Mouse (Mus musculus) heart, embryonic 11.5 days (tissue): Measurements from ENCODE around the gene Mccc1. TPM values are rescaled to one million over a fixed set of nuclear protein-coding genes. Genes with fewer than 3 reads are reported as not detected.

ENCODE experiments used
- ATAC-seq: fragments of 200-750 bp; cut with Nextera tagmentation; replicated peaks from 2 replicates; pipeline ENCODE4 v1.8.0; 2017; ENCODE audit warnings: moderate library complexity; ENCODE audit not compliant: insufficient number of reproducible peaks, low FRiP score, low TSS enrichment
- H3K27ac ChIP-seq: fragments of 300-500 bp; sonication (generic); 2 replicates; pipeline ENCODE4 v1.5.1; 2014; ENCODE audit warnings: mild to moderate bottlenecking, low read depth, low read length
- H3K27me3 ChIP-seq: fragments of 300-500 bp; sonication (generic); 2 replicates; pipeline ENCODE4 v1.6.1; 2014; ENCODE audit warnings: mild to moderate bottlenecking, low read length, mixed read lengths; ENCODE audit not compliant: control insufficient read depth, insufficient read depth
- H3K36me3 ChIP-seq: fragments of 300-500 bp; sonication (generic); 2 replicates; pipeline ENCODE4 v1.6.1; 2014; ENCODE audit warnings: mild to moderate bottlenecking, low read length, moderate library complexity, mixed read lengths; ENCODE audit not compliant: control insufficient read depth, insufficient read depth
- H3K4me1 ChIP-seq: fragments of 300-500 bp; sonication (generic); 2 replicates; pipeline ENCODE4 v1.6.1; 2014; ENCODE audit warnings: low read length; ENCODE audit not compliant: control insufficient read depth, insufficient read depth
- H3K4me2 ChIP-seq: fragments of 300-500 bp; sonication (generic); 2 replicates; pipeline ENCODE4 v1.6.1; 2014; ENCODE audit warnings: mild to moderate bottlenecking, moderate library complexity
- H3K4me3 ChIP-seq: fragments of 300-500 bp; sonication (generic); 2 replicates; pipeline ENCODE4 v1.5.1; 2014; ENCODE audit warnings: low read depth, low read length
- H3K9ac ChIP-seq: fragments of 300-500 bp; sonication (generic); 2 replicates; pipeline ENCODE4 v1.6.1; 2014; ENCODE audit warnings: mild to moderate bottlenecking, low read depth, low read length, moderate library complexity
- H3K9me3 ChIP-seq: fragments of 300-500 bp; sonication (generic); replicated peaks from 2 replicates; pipeline ENCODE4 v1.6.1; 2016; ENCODE audit warnings: low read length; ENCODE audit not compliant: control insufficient read depth
- WGBS: fragments of 180-500 bp; shearing (Covaris S2); extraction: QIAGEN DNeasy Blood & Tissue Kit; methylation state at CpG from one replicate; pipeline ENCODE4 v1.1.7; 2014; ENCODE audit not compliant: insufficient replicate concordance; 5-methylcytosine and 5-hydroxymethylcytosine counted together
- polyA plus RNA-seq: library from polyadenylated mRNA; unstranded; fragments of >200 nt; fragmentation: Nextera tagmentation; extraction: Ambion mirVana; gene quantifications from 2 replicates; pipeline ENCODE4 v1.2.1, GENCODE M21; 2014

The Mccc1 gene
- polyA plus RNA-seq, 1 experiment from 2014 or later: 46.6 TPM

DNA sequence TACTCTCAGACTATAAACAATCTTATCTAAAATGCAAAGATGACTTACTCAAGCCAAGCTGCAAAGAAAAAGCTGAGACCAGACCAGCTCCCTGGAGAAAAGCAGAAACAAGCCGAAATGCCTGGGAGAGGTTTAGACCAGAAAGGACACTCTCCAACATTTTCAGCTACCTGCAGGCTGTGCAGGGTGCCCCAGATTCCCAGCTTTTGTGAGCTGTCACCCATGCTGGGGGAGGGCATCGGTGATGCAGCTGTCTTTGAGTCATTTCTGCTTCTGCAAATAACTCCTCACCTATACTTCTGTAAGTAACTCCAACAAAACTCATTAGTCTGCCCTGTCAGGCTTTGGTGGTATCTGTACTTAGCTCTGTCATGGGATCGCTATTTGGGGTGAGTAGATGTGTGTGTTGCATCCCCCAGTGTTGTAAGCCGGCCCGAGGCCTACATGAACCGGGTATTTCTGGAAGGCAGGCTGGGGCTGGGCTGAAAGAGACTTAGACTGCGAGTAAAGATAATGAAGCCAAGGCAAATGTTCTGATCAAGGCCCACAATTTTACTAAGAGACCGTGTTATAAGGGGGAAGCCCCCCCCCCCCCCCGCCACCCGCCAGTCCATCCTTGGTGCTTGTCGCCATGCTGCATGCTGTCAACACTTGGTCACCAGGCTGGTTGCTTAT is 45.4 kb downstream of the Mccc1 start:
- no peaks in the 10 kb centered on the region for H3K27me3 ChIP-seq
- 80% methylated on average over 11 of the region's 11 CpGs for WGBS
- no peaks in the 10 kb centered on the region for H3K9me3 ChIP-seq
- no peak overlapping the region for H3K27ac ChIP-seq
- no peak for ATAC-seq
- no peak overlapping the region for H3K4me3 ChIP-seq
- no peak overlapping the region for H3K4me2 ChIP-seq
- no peaks in the 10 kb centered on the region for H3K36me3 ChIP-seq
- H3K4me1 ChIP-seq: no peaks in the 10 kb centered on the region
- H3K9ac ChIP-seq: no peak overlapping the region

DNA sequence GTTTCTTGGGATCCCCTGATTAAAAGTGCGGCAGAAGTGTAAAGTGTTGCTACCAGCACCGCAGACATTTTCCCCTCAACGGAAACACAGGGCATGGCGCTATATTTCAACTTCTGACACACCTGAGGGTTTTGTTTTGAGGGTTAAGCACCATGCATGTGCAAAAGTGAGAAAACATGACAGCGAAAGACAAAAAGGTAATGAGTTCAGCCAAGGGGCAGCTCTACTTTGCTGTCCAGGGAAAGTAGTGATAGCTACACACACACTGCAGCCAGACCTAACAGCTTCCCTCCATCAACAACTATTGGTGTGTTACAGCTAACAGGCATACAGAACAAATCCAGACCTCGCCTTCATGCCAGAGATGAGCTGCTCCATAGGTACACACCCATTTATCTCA is 46.7 kb downstream of the Mccc1 start:
- no peaks in the 10 kb centered on the region for H3K4me1 ChIP-seq
- H3K9ac ChIP-seq: no peak overlapping the region
- no peak overlapping the region for H3K27ac ChIP-seq
- H3K27me3 ChIP-seq: no peaks in the 10 kb centered on the region
- H3K9me3 ChIP-seq: no peaks in the 10 kb centered on the region
- H3K4me2 ChIP-seq: no peak overlapping the region
- H3K36me3 ChIP-seq: no peaks in the 10 kb centered on the region
- H3K4me3 ChIP-seq: no peak overlapping the region
- 78% methylated on average over 6 of the region's 6 CpGs for WGBS
- ATAC-seq: no peak

DNA sequence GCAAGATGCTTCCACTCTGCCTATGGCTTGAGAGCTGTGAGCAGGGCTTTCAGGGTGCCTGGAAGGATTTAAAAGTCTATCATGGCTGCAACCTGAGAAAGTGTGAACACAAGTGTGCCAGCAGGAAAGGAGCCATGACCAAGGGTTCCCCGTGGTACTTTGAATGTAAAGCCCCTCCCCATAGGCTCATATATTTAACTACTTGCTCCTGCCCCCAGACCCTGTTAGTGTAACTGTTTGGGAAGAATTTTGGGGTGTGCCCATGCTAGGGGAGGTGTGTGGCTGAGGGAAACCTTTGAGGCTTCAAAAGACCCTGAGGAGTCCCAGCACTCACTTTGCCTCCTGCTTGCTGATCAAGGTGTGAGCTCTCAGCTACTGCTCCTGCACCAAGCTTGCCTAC is 47.3 kb downstream of the Mccc1 start:
- Histone ChIP-seq H3K4me3 (no peak overlapping the region), H3K9ac (no peak overlapping the region), H3K4me1 (no peaks in the 10 kb centered on the region), H3K27me3 (no peaks in the 10 kb centered on the region), H3K36me3 (no peaks in the 10 kb centered on the region), H3K27ac (no peak overlapping the region), H3K9me3 (no peaks in the 10 kb centered on the region), H3K4me2 (no peak overlapping the region)
- 38% methylated on average over 1 of the region's 1 CpGs for WGBS
- ATAC-seq: no peak

DNA sequence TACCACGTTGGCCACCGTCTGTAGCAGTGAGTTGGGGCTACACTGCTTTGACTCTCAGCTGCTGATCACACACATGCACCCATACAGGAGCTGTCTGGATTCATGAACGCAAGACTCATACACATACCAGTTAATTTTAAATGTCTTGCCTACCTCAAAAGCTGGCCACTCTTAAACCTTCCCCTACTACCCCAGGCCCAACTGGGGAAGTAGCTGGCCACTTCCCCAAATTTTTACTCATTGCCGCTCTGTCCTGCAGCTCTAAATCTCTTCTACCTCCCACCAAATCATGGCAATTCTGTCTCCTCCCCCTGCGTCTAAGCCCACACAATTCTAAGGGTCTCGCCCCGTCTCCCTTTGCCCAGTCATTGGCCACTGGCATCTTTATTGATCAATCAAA is 52.3 kb downstream of the Mccc1 start:
- H3K27ac ChIP-seq: no peak overlapping the region
- 81% methylated on average over 7 of the region's 7 CpGs for WGBS
- H3K27me3 ChIP-seq: no peaks in the 10 kb centered on the region
- H3K36me3 ChIP-seq: no peaks in the 10 kb centered on the region
- H3K4me3 ChIP-seq: no peak overlapping the region
- ATAC-seq: no peak
- no peak overlapping the region for H3K4me2 ChIP-seq
- H3K9me3 ChIP-seq: no peaks in the 10 kb centered on the region
- no peaks in the 10 kb centered on the region for H3K4me1 ChIP-seq
- no peak overlapping the region for H3K9ac ChIP-seq

DNA sequence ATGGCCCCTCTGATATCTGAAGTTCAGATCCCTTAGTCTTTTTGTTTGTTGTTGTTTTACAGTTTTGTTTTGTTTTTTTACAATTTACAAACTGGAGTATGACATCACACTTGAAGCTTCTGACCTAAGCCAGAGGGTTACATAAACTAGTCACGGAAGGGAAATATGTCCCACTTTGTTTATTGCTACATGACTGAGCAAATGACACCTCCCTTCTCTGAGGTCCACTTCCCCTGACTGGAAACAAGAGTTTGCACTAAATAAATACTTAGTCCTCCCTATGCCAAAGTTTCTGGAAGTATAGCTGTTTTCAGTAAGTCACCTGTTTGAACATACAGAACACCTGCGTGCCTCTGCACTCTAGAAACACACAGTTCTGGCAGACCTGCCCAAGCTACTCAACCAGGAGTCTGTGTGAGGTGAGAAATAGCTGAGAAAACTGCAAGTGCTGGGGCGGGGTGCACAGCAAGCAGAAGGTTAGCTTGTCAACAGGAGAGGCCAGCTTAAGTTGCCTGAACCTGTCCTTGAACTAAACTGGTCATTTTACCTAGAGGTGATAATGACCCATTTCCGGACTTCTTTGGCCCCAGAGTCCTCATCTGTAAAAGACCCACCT is 59.9 kb downstream of the Mccc1 start:
- no peak overlapping the region for H3K4me2 ChIP-seq
- H3K27me3 ChIP-seq: no peaks in the 10 kb centered on the region
- no peak overlapping the region for H3K27ac ChIP-seq
- no peak for ATAC-seq
- no peak overlapping the region for H3K9ac ChIP-seq
- H3K36me3 ChIP-seq: no peaks in the 10 kb centered on the region
- H3K4me1 ChIP-seq: 0 out of 2 replicates have a peak, but pooled peaks cover 2% of the 10 kb centered on the region
- no peak overlapping the region for H3K4me3 ChIP-seq
- no peaks in the 10 kb centered on the region for H3K9me3 ChIP-seq
- WGBS: 84% methylated on average over 4 of the region's 4 CpGs

DNA sequence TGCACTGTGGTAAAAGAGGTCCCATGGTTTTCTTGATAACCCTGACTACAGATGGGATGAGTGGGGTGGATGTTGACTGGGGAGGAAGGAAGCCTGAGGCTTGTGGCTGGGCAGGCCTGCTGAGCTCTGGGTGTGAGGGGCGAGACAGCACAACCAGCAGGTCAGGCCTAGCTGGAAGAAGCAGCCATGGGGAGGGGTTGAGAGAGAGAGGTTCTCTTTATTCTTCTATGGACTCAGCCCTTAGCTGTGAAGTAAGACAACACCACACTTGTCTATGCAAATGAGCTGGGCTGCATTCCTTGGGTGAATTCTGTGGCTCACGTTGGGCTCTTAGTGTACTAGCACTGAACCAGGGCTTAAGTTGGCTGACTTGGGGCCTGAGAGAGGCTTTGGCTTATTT is 60.4 kb downstream of the Mccc1 start:
- Histone ChIP-seq H3K9me3 (no peaks in the 10 kb centered on the region), H3K4me2 (no peak overlapping the region), H3K27ac (no peak overlapping the region), H3K36me3 (no peaks in the 10 kb centered on the region), H3K4me1 (0 out of 2 replicates have a peak, but pooled peaks cover 2% of the 10 kb centered on the region), H3K27me3 (no peaks in the 10 kb centered on the region), H3K4me3 (no peak overlapping the region), H3K9ac (no peak overlapping the region)
- WGBS: 21% methylated on average over 2 of the region's 2 CpGs
- ATAC-seq: no peak

DNA sequence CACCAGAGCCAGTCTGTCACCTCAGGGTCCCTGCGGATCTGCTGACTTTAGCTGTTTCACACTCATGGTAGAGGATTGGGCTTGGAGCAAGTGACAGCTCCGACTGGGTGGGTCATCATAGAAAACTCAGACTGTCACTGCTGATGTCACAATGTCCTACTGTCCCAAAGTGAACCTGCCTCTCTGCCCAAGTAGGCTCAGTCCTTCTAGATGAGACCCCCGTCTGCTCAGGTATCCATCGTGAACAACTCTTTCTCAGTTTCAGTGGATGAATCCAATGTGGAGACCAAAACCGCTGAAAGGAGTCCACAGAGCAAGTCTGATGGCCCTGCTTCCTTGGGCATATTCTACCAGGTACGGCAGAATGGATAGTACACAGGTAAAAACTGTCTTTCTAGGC is 63.1 kb downstream of the Mccc1 start, which contains the start of gene Dcun1d1:
Gene Dcun1d1, minus strand, starts transcription at position 101 of the 400 bp plus-strand sequence.
- Histone ChIP-seq H3K27me3 (no peaks in the 10 kb centered on the region), H3K4me1 (peaks cover 9% of the 10 kb centered on the region; the same call in 1 of the 2 replicates), H3K9ac (no peak within 1 kb of the TSS), H3K4me3 (no peak within 1 kb of the TSS), H3K9me3 (no peaks in the 10 kb centered on the region), H3K4me2 (no peak within 1 kb of the TSS), H3K36me3 (no peaks in the 10 kb centered on the region), H3K27ac (no peak within 1 kb of the TSS)
- no peak for ATAC-seq
- WGBS: 91% methylated on average over 6 of the region's 6 CpGs

DNA sequence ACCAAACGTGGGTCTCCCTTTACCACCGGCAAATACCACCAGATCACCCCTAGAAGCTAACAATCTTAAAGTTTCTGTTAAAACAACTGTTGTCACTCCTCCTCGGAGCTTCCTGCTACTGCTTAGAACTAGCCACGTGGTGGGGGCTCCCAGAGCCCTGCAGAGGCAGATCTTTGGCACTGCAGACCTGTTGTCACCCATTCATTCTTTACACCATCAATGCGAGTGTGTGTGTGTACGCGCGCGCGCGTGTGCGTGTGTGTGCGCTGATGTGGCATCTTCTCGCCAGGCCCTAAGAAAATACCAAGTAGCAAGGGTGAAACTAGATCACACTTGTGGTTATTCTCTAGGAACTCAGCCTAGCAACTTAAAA is 67.1 kb downstream of the Mccc1 start:
- H3K27me3 ChIP-seq: no peaks in the 10 kb centered on the region
- H3K36me3 ChIP-seq: no peaks in the 10 kb centered on the region
- H3K27ac ChIP-seq: peak overlapping the region; percentile 97
- under 1% methylated on average over 14 of the region's 14 CpGs for WGBS
- H3K9ac ChIP-seq: peak overlapping the region; percentile 98
- peaks cover 17% of the 10 kb centered on the region for H3K4me1 ChIP-seq
- H3K9me3 ChIP-seq: no peaks in the 10 kb centered on the region
- H3K4me2 ChIP-seq: peak overlapping the region; percentile 74
- ATAC-seq: no peak; the same call in 1 of the 2 replicates
- H3K4me3 ChIP-seq: peak overlapping the region; percentile 91
